Mouse (Mus musculus): Measurements from ENCODE around the gene Shmt2. TPM values are rescaled to one million over a fixed set of nuclear protein-coding genes. Genes with fewer than 3 reads are reported as not detected.
A peak's percentile ranks its signal among the peaks of the same experiment; 100 is the strongest.

Shmt2 gene
- 99.6 and 101 TPM in 2 replicates for polyA plus RNA-seq (2014; fragmentation: Nextera tagmentation; extraction: Ambion mirVana)

- ATAC-seq (ENCODE audit: insufficient read depth) = peak; percentile 68
- TF ChIP-seq CTCF (IDR thresholded peaks at IDR 0.05; ENCODE audit: low read depth) = no peak
- Histone ChIP-seq H3K27ac (ENCODE audit: low read depth) (no peak within 1 kb of the TSS), H3K4me2 (peak within 1 kb of the TSS; percentile 96), H3K4me1 (ENCODE audit: insufficient read depth) (peaks cover 12% of the 10 kb centered on the region; the same call in 1 of the 2 replicates), H3K27me3 (ENCODE audit: insufficient read depth, low read length) (peaks cover 38% of the 10 kb centered on the region), H3K9ac (peak within 1 kb of the TSS; percentile 59), H3K4me3 (ENCODE audit: low read depth, low read length) (peak within 1 kb of the TSS; percentile 56), H3K36me3 (ENCODE audit: insufficient read depth) (peaks cover 36% of the 10 kb centered on the region), H3K9me3 (ENCODE audit: low read depth, low read length) (no peaks in the 10 kb centered on the region)
- 0% methylated on average over 21 of the region's 21 CpGs for WGBS
- peak; percentile 99 for DNase-seq
These were observed at the start of gene Shmt2 for GRCm38 (mm10) chr10:127522088-127522581. Shmt2 (minus strand) TSS chr10:127522444.

DNA sequence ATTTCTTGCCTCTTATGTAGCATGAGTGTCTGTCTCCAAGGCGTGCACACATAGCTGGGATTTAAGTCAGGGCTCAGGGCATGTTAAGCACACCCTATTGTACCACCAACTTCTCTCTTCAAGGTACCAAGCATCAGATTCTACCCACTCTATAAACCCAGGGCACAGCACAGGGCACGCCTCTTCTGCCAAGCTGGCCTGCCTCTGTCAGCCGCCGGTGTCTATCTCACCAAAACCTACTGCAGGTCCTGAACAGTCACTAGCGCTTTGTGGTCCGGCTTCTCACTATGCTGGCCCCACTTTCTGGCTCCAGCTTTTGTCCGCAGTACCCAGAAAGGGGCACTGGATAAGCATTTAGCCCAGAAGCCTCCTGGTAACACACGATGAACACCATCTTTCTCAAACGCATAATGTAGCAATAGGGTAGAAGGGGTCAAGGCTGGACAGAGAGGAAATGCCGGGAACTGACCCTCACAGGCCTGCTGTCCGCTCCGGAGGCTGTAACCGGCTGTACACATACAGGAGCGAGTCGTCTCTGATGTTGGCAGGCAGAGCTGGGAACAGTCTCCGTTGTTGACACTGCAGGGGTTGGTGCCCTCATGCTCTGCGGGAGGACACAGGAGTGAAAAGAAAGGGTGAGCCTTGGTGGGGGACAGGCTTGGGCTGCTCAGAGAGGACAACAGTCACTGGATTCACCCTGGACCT, 48.8 kb upstream of the Shmt2 start:
- ATAC-seq (ENCODE audit: insufficient read depth) = no peak
- H3K4me1 ChIP-seq (ENCODE audit: insufficient read depth) = no peaks in the 10 kb centered on the region
- TF ChIP-seq CTCF (IDR thresholded peaks at IDR 0.05; ENCODE audit: low read depth) = no peak

GRCm38 (mm10) chr10:127570384-127570783, 48.1 kb upstream of the Shmt2 start:
- TF ChIP-seq CTCF (IDR thresholded peaks at IDR 0.05; ENCODE audit: low read depth) = no peak
- ATAC-seq (ENCODE audit: insufficient read depth) = peak; percentile 22; the same call in 1 of the 2 replicates
- peak overlapping the region; percentile 9; the same call in 1 of the 2 replicates for H3K27ac ChIP-seq (ENCODE audit: low read depth)

More for the DNA sequence above, 48.8 kb upstream of the Shmt2 start:
- 81% methylated on average over 17 of the region's 17 CpGs for WGBS
- no peak overlapping the region for H3K4me3 ChIP-seq (ENCODE audit: low read depth, low read length)
- DNase-seq = no peak
- no peak overlapping the region for H3K27ac ChIP-seq (ENCODE audit: low read depth)
- H3K36me3 ChIP-seq (ENCODE audit: insufficient read depth) = peaks cover 85% of the 10 kb centered on the region
- H3K4me2 ChIP-seq = no peak overlapping the region
- H3K9ac ChIP-seq = no peak overlapping the region
- no peaks in the 10 kb centered on the region for H3K27me3 ChIP-seq (ENCODE audit: insufficient read depth, low read length)
- no peaks in the 10 kb centered on the region for H3K9me3 ChIP-seq (ENCODE audit: low read depth, low read length)

DNA sequence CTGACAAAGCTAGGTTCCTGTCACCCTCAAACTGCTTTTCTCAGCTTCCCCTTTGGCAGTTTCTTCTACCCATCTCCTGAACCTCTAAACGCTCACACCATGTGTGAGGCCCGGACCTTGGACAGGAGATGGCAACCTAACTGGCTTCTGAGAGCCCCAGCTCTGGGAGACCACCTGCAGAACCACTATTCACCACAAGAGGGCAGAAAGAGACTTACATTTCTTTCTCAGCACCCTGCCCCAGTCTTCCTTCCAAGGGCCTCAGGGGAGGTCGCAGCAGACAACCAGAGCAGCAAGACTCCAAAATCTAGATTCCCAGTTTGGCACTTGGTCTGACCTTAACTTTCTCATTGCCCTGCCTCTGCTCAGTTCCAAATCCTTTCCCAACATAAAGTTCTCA, 47.2 kb upstream of the Shmt2 start:
- peak; percentile 89 for TF ChIP-seq CTCF (IDR thresholded peaks at IDR 0.05; ENCODE audit: low read depth)
- peaks cover 73% of the 10 kb centered on the region for H3K36me3 ChIP-seq (ENCODE audit: insufficient read depth)
- WGBS = 16% methylated on average over 3 of the region's 3 CpGs
- H3K27ac ChIP-seq (ENCODE audit: low read depth) = 0 out of 2 replicates have a peak overlapping the region, but pooled peaks have one; percentile 2
- ATAC-seq (ENCODE audit: insufficient read depth) (peak; percentile 26; the same call in 1 of the 2 replicates), DNase-seq (peak; percentile 96)
- H3K9ac ChIP-seq = no peak overlapping the region
- no peaks in the 10 kb centered on the region for H3K9me3 ChIP-seq (ENCODE audit: low read depth, low read length)
- no peak overlapping the region for H3K4me3 ChIP-seq (ENCODE audit: low read depth, low read length)
- no peaks in the 10 kb centered on the region for H3K27me3 ChIP-seq (ENCODE audit: insufficient read depth, low read length)
- H3K4me1 ChIP-seq (ENCODE audit: insufficient read depth) = no peaks in the 10 kb centered on the region
- no peak overlapping the region for H3K4me2 ChIP-seq

More at GRCm38 (mm10) chr10:127570384-127570783, 48.1 kb upstream of the Shmt2 start:
- DNase-seq = peak; percentile 42
- 53% methylated on average over 6 of the region's 6 CpGs for WGBS
- no peak overlapping the region for H3K4me3 ChIP-seq (ENCODE audit: low read depth, low read length)
- H3K27me3 ChIP-seq (ENCODE audit: insufficient read depth, low read length) = no peaks in the 10 kb centered on the region
- H3K9me3 ChIP-seq (ENCODE audit: low read depth, low read length) = no peaks in the 10 kb centered on the region
- H3K4me2 ChIP-seq = no peak overlapping the region
- no peaks in the 10 kb centered on the region for H3K4me1 ChIP-seq (ENCODE audit: insufficient read depth)
- peaks cover 83% of the 10 kb centered on the region for H3K36me3 ChIP-seq (ENCODE audit: insufficient read depth)
- H3K9ac ChIP-seq = no peak overlapping the region

GRCm38 (mm10) chr10:127566553-127567326, 44.5 kb upstream of the Shmt2 start:
- Histone ChIP-seq H3K4me3 (ENCODE audit: low read depth, low read length) (no peak overlapping the region), H3K9me3 (ENCODE audit: low read depth, low read length) (no peaks in the 10 kb centered on the region), H3K27ac (ENCODE audit: low read depth) (no peak overlapping the region), H3K36me3 (ENCODE audit: insufficient read depth) (peaks cover 66% of the 10 kb centered on the region), H3K4me2 (no peak overlapping the region), H3K9ac (no peak overlapping the region), H3K4me1 (ENCODE audit: insufficient read depth) (peaks cover 3% of the 10 kb centered on the region; the same call in 1 of the 2 replicates), H3K27me3 (ENCODE audit: insufficient read depth, low read length) (no peaks in the 10 kb centered on the region)
- no peak for DNase-seq
- 92% methylated on average over 28 of the region's 28 CpGs for WGBS
- TF ChIP-seq CTCF (IDR thresholded peaks at IDR 0.05; ENCODE audit: low read depth) = no peak
- no peak for ATAC-seq (ENCODE audit: insufficient read depth)

DNA sequence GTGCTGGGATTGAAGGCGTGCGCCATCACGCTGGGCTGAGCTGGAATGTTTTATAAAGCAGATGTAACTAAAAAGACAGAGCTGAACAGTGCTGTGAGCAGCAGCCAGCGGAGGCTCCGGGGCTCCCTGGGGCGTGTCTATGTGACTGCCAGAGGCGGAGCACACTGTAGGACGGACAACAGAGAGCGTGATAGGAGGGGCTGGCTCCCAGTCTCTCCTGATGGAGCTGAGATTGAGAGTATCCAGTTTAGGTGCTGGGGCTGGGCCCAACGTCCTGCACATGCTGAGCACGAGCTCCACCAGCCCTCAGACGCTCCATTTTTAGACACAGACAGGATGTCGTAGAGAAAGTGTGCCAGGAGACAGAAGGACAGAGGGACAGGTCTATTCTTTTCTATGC, 42.1 kb upstream of the Shmt2 start:
- peaks cover 73% of the 10 kb centered on the region for H3K36me3 ChIP-seq (ENCODE audit: insufficient read depth)
- H3K9ac ChIP-seq = no peak overlapping the region
- no peaks in the 10 kb centered on the region for H3K27me3 ChIP-seq (ENCODE audit: insufficient read depth, low read length)
- H3K4me1 ChIP-seq (ENCODE audit: insufficient read depth) = peaks cover 3% of the 10 kb centered on the region; the same call in 1 of the 2 replicates
- ATAC-seq (ENCODE audit: insufficient read depth) = peak; percentile 88
- TF ChIP-seq CTCF (IDR thresholded peaks at IDR 0.05; ENCODE audit: low read depth) = no peak
- whole genome bisulfite sequencing = 23% methylated on average over 13 of the region's 13 CpGs
- no peak overlapping the region for H3K4me3 ChIP-seq (ENCODE audit: low read depth, low read length)
- no peaks in the 10 kb centered on the region for H3K9me3 ChIP-seq (ENCODE audit: low read depth, low read length)
- DNase-seq = peak; percentile 82
- H3K4me2 ChIP-seq = 0 out of 2 replicates have a peak overlapping the region, but pooled peaks have one; percentile 2
- H3K27ac ChIP-seq (ENCODE audit: low read depth) = peak overlapping the region; percentile 40
